13 mouse cellular contexts compared by ENCODE assay signal in the genomic region with DNA sequence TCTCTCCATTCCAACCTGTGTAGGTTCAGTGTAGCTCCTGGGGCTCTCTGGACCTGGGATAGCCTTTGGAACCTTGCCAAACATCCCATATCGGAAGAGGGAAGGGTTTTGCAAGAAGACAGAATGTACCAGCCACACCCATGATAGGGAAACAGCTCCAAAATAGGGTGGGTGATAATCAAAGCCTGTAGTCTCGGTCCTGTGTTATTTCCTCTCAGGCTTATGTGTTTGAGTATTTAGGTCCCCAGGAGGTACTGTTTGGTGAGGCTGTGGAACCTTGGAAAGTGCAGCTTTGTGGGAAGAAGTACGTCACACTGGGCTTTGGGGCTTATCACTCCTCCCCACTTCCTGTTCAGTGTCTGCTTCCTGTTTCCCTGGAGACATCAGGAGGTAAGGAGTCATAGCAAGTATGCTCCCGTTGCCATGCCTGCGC. TPM values are rescaled to one million over a fixed set of nuclear protein-coding genes. Genes with fewer than 3 reads are reported as not detected.
DNase-seq lines count a peak whose midpoint lies in the region; ATAC-seq lines count a peak whose summit lies in the region.
"Had no signal": no experiment of that assay in that cellular context is flagged by ENCODE, and none has a peak within 500 bp of the region (broad histone marks: within the 10 kb centered on the region; RNA-seq: fewer than 3 reads in every experiment).

No protein-coding gene starts in this region.

- no peaks in the 10 kb centered on the region for H3K36me3 ChIP-seq in heart, embryonic 10.5 days
- H3K36me3 ChIP-seq: lung, embryonic 15.5 days had no signal

- H3K9me3 ChIP-seq in heart, embryonic 10.5 days = no peaks in the 10 kb centered on the region
- H3K9me3 ChIP-seq: forebrain, embryonic 15.5 days; lung, embryonic 15.5 days had no signal

- H3K27ac ChIP-seq in heart, embryonic 10.5 days = no peak overlapping the region
- H3K27ac ChIP-seq: forebrain, embryonic 15.5 days; kidney, postnatal 0 days; lung, embryonic 15.5 days had no signal

- DNase-seq in heart, adult 8-10 months (ENCODE audit: low spot score) = peak; percentile 41
- no peak for DNase-seq in heart, embryonic 10.5 days (ENCODE audit: low spot score)
- DNase-seq in 416B (ENCODE audit: low read depth) = peak; percentile 31
- peak; percentile 17 for DNase-seq in c-Kit-positive CD71-negative TER-119-negative erythroid progenitor cells, embryonic 14.5 days (ENCODE audit: low read depth)
- peak; percentile 24 for DNase-seq in lung, postnatal 10 days
- no peak for DNase-seq in adrenal gland, postnatal 14 days
- no peak for DNase-seq in left cerebral cortex, adult 8-10 months (ENCODE audit: low spot score in 2 of 2)
- DNase-seq: adrenal gland, adult 2 months; layer of hippocampus, adult 9-11 months had no signal

- no peaks in the 10 kb centered on the region for H3K27me3 ChIP-seq in heart, embryonic 10.5 days (ENCODE audit: insufficient read depth, poor library complexity, severe bottlenecking)
- H3K27me3 ChIP-seq: forebrain, embryonic 15.5 days; lung, embryonic 15.5 days had no signal

- no peak for ATAC-seq in monocyte, adult 5-6 weeks (replicated peaks; ENCODE audit: insufficient number of reproducible peaks, low FRiP score, low TSS enrichment, poor library complexity, severe bottlenecking)
- ATAC-seq: forebrain, embryonic 15.5 days had no signal

- no peak overlapping the region for H3K4me3 ChIP-seq in heart, embryonic 10.5 days
- H3K4me3 ChIP-seq: forebrain, embryonic 15.5 days; lung, embryonic 15.5 days had no signal

- WGBS in heart, embryonic 10.5 days = 57% methylated on average over 5 of the region's 5 CpGs

- H3K4me1 ChIP-seq in heart, embryonic 10.5 days = peaks cover 14% of the 10 kb centered on the region

RNA-seq across cellular contexts. Expression of gene Dapk1, which starts 42.7 kb away (rescaled TPM):
- total RNA-seq in heart, adult 8-10 months (2022) = 10 to 100 TPM; 26.5 to 33.0 (median 29.5) TPM
- 12.1 and 19.4 TPM in 2 replicates for polyA plus RNA-seq in heart, embryonic 10.5 days (2016; fragmentation: Nextera tagmentation; extraction: Ambion mirVana)
- total RNA-seq in adrenal gland, postnatal 14 days (2021) = 21.9 and 26.0 TPM in 2 replicates
- 3.8 to 4.5 TPM (median 4.5 TPM) in 3 replicates for total RNA-seq in monocyte, adult 5-6 weeks (2017)
- 10 to 100 TPM; 79.4 to 92.7 (median 84.4) TPM for total RNA-seq in left cerebral cortex, adult 8-10 months (2022)

Comparison
In these comparisons a context has a peak if more than half of its experiments do, and no peak if none do; other contexts are left out.
1. DNase-seq: peak in heart, adult 8-10 months (single experiment), 416B (single experiment), c-Kit-positive CD71-negative TER-119-negative erythroid progenitor cells, embryonic 14.5 days (single experiment) and lung, postnatal 10 days (single experiment); none in heart, embryonic 10.5 days (single experiment), adrenal gland, postnatal 14 days (single experiment) and left cerebral cortex, adult 8-10 months (0 of 2).